Mouse (Mus musculus): Measurements from ENCODE around the gene Pou6f2.

Pou6f2 gene

DNA sequence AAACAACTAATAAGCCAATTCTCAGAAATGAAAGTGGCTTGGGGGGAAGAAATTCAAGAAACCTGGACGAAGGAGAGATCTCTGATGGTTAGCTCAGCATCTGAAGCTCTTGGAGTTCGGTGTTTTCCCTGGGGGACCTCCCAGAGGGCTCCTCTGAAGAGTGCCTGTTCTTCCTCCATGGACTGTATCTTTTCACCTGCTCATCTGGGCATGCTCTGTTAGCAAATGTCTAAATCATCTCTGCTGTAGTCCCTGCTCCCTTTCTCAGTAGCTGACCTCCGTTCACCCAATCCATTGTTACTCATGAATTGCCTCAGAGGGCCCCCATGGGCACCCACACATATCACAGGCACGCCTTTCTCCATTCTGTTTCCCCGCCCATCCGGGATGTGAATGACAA is at the start of gene Pou6f2:
Pou6f2 (minus strand) TSS at position 101 of the 400 bp plus-strand sequence.
- no peak for DNase-seq (ENCODE audit: low read depth, low spot score)

GRCm38 (mm10) chr13:18439858-18440257 is 42.4 kb upstream of the Pou6f2 start:
- no peak for DNase-seq (ENCODE audit: low read depth, low spot score)

- DNase-seq (ENCODE audit: low read depth, low spot score) = no peak
These were observed 9.8 kb downstream of the Pou6f2 start for GRCm38 (mm10) chr13:18387673-18388072.

DNA sequence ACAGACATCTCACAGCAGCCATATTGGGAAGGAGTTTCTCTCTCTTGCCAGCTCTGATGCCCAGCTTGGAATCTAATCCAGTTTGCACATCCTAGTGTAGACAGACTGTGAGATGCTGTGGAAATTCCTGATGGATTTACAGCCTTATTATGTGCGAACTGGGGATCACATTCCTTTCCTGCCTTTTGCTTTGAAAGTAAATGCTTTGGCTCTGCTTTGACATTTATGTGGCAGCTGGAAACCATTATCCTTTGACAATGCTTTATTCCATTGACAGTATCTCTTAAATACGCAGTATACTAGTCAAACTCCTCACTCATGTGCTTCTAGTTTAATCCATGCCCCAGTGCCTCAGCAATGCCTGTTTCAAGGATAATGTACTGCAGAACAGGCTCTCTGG is 34.1 kb downstream of the Pou6f2 start:
- DNase-seq (ENCODE audit: low read depth, low spot score) = no peak

DNA sequence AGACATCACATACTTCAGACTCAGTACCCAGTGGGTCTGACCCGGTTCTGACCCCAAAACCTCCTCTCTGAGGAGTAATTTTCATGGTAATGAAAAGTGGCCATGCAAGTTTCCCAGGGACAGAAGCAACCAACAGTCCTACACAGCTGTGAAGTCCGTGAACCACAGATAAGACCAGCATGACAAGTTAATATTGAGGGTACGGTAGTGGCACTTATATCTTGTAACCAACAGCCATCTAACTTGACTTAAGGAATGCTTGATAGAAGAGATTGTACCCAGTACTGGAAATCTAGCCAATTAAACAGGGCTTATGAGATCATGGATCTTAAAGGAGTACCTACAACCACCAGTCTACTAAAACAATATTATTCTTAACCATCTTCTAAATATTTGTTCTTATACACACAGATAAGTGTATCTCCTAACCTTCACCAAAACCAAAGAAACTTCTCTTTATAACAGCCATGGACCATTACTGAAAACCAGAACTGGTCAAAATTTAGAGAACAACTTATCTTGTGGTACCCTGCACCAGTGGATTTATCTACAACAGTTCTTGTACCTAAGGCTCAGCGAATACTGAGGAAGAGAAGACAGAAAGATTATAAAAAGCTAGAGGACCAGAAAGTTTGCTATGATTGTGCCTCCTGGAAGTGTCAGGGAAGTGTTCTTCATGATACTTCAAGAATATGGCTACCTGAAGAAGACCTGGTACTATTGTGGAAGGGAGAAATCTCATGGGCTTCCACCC is 52.7 kb downstream of the Pou6f2 start:
- no peak for DNase-seq (ENCODE audit: low read depth, low spot score)

GRCm38 (mm10) chr13:18338910-18339501 is 58.5 kb downstream of the Pou6f2 start:
- no peak for DNase-seq (ENCODE audit: low read depth, low spot score)

- DNase-seq (ENCODE audit: low read depth, low spot score) = no peak
These were observed 59.5 kb downstream of the Pou6f2 start for GRCm38 (mm10) chr13:18338022-18338421.

DNA sequence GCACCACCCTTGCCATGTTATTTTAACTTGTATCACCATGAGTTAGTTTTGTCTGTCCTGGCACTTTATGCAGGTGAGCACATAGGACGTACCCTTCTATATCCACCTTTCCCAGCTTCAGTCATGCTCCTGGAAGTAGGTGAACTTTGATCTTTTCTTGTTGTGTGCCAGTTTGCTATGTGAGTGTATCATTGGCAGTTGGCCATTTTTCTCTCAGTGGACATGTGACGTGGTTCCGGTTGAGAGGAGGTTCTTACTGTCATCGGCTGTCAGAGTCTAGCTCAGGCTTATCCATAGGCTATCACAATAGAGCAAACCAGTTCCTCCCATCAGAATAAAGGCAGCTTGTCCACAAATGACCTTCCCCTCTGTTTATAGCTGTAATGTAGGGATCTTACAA is 63.5 kb downstream of the Pou6f2 start:
- no peak for DNase-seq (ENCODE audit: low read depth, low spot score)

GRCm38 (mm10) chr13:18332596-18332995 is 64.9 kb downstream of the Pou6f2 start:
- no peak for DNase-seq (ENCODE audit: low read depth, low spot score)

- DNase-seq (ENCODE audit: low read depth, low spot score) = no peak
These were observed 73.4 kb downstream of the Pou6f2 start for GRCm38 (mm10) chr13:18323980-18324678.

DNA sequence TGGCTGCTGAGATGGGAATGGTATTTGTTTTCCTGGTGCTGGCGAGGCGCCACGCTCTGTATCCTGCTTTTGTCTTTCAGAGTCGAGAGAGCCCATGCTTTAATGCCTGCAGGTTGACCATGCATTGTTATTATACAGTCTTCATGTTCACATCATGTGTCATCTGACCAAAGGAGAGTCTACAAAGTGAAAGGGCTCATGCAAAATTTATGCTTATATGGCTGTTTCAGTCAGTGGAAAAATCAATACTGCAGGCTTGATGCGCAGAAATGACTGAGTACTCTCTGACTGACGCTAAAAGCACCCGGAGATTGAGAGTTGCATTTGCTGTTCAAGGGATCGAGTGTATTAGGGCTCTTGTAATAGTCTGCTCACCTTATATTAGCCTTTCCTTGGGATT is 74.1 kb downstream of the Pou6f2 start:
- DNase-seq (ENCODE audit: low read depth, low spot score) = no peak

DNA sequence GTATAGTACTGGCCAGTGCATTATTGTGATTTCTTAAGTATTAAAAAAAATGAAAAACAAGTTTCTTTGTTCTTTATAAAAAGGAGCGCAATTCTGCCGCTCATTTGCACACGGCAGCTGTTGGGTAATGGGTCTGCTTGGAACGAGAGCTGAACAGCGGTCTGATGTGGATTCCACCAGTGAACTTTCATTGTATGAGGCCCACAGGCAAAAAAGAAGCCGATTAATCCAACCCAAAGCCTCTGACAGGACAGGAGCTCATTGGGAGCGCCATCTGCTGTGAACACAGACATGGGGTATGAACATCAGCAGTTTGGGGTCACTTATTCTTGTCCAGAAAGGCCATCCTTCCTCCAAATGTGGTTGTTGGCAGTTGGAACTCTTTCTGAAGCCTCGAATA is 84.9 kb downstream of the Pou6f2 start:
- no peak for DNase-seq (ENCODE audit: low read depth, low spot score)

- DNase-seq (ENCODE audit: low read depth, low spot score) = no peak
These were observed 88.5 kb downstream of the Pou6f2 start for GRCm38 (mm10) chr13:18309024-18309423.

DNA sequence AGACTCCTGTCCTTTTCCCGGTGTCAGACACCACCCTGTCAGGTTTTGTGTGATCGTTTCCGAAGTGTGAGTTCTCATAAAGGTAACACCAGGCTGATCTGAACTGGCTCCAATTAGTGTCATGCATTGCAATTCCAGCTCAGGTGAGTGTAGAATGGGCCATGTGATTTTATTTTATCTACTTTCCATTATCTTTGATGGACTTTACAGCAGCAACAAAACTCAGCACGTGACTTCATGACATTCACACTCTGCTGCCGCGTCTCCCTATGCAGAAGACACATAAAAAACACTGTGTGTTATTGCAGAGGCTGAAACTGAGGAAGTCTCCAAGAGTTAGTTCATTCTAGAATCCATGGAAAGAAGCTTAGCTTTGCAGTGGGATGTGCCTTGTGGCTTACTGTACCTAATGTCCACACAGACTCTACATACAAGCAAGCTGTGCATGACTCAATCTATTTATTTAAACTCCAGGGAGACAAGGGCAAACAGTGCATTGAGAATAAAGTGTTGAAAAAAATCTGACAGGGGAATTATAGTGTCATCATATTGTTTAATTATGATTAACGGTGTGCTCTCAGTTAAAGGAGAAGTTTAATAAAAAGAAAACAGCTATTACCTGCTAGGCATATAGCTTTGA is 90.9 kb downstream of the Pou6f2 start:
- no peak for DNase-seq (ENCODE audit: low read depth, low spot score)

DNA sequence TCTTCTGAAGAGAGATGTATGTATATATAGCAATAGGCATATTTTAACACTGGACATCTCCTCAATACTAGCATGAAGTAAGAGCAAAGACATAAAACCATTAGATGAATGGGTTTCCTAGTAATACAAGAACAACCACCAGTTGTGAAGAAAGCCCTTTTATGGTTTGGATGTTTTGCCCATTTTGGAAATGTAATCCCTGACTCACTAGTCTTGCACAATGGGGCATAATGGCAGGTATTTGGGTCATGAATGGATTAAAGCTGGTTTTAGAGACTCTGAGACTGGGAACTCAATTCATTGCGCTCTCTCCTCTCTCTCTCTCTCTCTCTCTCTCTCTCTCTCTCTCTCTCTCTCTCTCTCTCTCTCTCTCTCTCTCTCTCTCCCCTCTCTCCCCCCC is 97.5 kb downstream of the Pou6f2 start:
- no peak for DNase-seq (ENCODE audit: low read depth, low spot score)

- no peak for DNase-seq (ENCODE audit: low read depth, low spot score)
These were observed 104.0 kb downstream of the Pou6f2 start for GRCm38 (mm10) chr13:18293438-18293837.

DNA sequence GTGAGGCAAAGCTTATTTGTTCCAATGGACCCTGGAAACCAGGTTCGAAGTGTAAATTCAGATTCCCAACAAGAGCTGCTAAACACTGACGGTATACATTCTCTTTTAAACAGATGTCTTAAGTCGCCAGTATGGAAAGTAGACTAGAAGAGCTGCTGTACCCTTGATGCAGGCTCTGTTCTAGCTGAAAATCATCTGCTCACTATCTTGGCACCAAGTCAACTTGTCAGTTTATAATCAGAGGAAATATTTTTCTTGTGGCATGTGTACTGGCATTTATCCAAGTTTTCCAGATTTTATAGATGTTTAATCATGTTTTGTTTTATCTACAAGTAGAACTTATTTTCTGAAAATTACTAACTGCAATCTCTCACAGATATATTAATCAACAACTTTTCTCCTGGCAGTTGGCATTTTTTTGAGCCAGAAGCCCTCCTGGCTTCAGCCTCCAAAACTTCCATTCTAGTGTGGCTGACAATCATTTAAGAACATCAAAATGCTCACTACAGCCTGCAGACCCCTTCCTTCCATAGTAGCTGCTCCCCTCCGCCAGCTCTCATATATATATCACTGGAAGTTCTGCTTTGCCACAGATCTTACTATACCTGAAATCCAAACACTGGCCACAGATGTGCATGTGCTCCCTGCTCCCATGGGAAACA is 107.1 kb downstream of the Pou6f2 start:
- no peak for DNase-seq (ENCODE audit: low read depth, low spot score)

DNA sequence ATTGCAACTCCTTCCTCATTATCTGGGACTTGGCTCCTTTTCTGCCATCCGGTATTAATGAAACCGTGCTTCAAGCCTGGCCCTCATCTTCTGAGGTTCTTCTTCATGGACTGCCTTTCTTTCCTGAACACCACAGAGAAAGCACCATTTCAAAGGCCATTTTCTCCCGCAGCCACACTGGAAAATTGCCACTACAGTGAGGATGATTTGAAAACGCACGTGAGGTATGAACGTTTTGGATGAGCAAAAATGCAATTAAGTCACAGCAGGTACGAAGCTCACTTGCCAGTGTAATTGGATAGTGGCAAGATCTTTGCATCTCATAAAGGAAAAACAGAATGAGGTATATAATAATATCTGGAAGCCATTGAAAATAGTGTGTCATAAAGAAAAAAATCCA is 110.0 kb downstream of the Pou6f2 start:
- DNase-seq (ENCODE audit: low read depth, low spot score) = no peak

- DNase-seq (ENCODE audit: low read depth, low spot score) = no peak
These were observed 115.0 kb downstream of the Pou6f2 start for GRCm38 (mm10) chr13:18282361-18282982.

DNA sequence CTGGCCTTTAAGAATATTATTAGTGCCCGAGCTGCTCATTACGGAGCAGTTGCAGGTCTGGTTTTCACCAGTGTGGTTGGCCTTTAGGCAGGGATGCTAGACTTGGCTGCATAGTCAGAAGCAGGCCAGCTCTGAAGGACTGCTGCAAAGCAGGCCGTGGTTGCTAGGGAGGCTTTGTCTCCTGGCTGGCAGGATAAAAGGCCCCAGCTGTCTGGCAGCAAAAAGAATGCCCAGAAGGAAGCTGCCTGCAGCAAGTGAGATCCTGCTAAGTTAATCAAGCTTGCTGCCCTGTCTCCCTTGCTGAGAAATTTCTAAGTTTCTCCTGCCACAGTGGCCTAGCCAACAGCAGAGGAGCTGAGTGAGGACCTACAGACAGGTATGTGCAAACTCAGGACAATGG is 116.4 kb downstream of the Pou6f2 start:
- DNase-seq (ENCODE audit: low read depth, low spot score) = no peak

DNA sequence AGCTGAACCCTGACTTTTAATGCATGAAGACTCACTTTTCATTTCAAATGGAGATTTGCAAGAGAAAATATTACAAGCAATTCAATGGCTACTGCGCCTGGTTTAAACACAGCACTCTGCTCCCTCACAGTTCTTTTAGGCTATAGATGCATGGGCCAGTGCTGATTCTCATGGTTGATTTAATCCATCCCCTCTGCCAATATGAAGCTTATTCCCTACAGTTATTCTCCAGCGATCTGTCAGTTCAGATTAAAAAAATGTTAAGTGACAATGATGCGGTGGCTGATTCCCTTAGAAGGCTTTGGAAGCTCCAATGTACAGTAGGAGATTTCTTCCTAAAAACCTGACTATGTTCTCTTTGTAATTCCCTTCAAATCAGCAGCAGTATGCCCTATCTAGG is 144.4 kb downstream of the Pou6f2 start:
- no peak for DNase-seq (ENCODE audit: low read depth, low spot score)

Measured in CD4-positive, CD25-positive, alpha-beta regulatory T cell, adult 2 months (primary cell).